ENCODE assay signal across 8 mouse cellular contexts in genomic region chr9:65605471-65606136, GRCm38 (mm10). TPM values are rescaled to one million over a fixed set of nuclear protein-coding genes. Genes with fewer than 3 reads are reported as not detected.
DNase-seq lines count a peak whose midpoint lies in the region; ATAC-seq and TF ChIP-seq lines count a peak whose summit lies in the region.

No protein-coding gene starts in this region.

- peak; percentile 49 for TF ChIP-seq CTCF in lung, adult 2 months (IDR thresholded peaks at IDR 0.05; ENCODE audit: insufficient read depth, low read length)

- H3K9me3 ChIP-seq in heart, embryonic 16.5 days (replicated peaks; ENCODE audit: control insufficient read depth, low read length) = no peaks in the 10 kb centered on the region

- ATAC-seq in erythroid progenitor cell, adult 5-6 weeks (replicated peaks; ENCODE audit: low FRiP score, poor library complexity, severe bottlenecking) = peak; percentile 73
- peak; percentile 73 for ATAC-seq in heart, embryonic 16.5 days (replicated peaks; ENCODE audit: extremely low read depth, insufficient read depth, low FRiP score)
- 0 out of 2 replicates have a peak, but pooled peaks have one; percentile 16 for ATAC-seq in neutrophil, adult 5-6 weeks (ENCODE audit: extremely low read depth, insufficient number of reproducible peaks, low FRiP score, poor library complexity, severe bottlenecking)

- H3K27ac ChIP-seq in heart, embryonic 16.5 days (ENCODE audit: low read length) = no peak overlapping the region

- peaks cover 9% of the 10 kb centered on the region; the same call in 1 of the 2 replicates for H3K4me1 ChIP-seq in heart, embryonic 16.5 days (ENCODE audit: control insufficient read depth, insufficient read depth, low read length)
- H3K4me1 ChIP-seq in lung, adult 2 months (ENCODE audit: control insufficient read depth, insufficient read depth, low read length) = peaks cover 2% of the 10 kb centered on the region

- H3K4me2 ChIP-seq in heart, embryonic 16.5 days (ENCODE audit: low read depth, low read length) = peak overlapping the region; percentile 55

- H3K36me3 ChIP-seq in heart, embryonic 16.5 days (ENCODE audit: control insufficient read depth, insufficient read depth) = no peaks in the 10 kb centered on the region

- no peak for TF ChIP-seq POLR2A in lung, adult 2 months (IDR thresholded peaks at IDR 0.05; ENCODE audit: borderline replicate concordance, extremely low read depth, low read depth, low read length)

- H3K9ac ChIP-seq in heart, embryonic 16.5 days (ENCODE audit: low read length) = no peak overlapping the region

- no peaks in the 10 kb centered on the region for H3K27me3 ChIP-seq in heart, embryonic 16.5 days (ENCODE audit: control insufficient read depth, insufficient read depth, low read length)

- 9% methylated on average over 9 of the region's 9 CpGs for WGBS in heart, embryonic 16.5 days
- 8% methylated on average over 9 of the region's 9 CpGs for WGBS in lung, adult 2 months

- H3K4me3 ChIP-seq in heart, embryonic 16.5 days (ENCODE audit: low read length) = peak overlapping the region; percentile 30; the same call in 1 of the 2 replicates
- no peak overlapping the region for H3K4me3 ChIP-seq in lung, adult 2 months (replicated peaks; ENCODE audit: extremely low read depth, low read depth, low read length)

- DNase-seq in MEL-GATA-1-ER (ENCODE audit: extremely low read depth, low read depth) = peak; percentile 60
- peak; percentile 63 for DNase-seq in c-Kit-negative CD71-positive TER-119-positive erythroid progenitor cells, embryonic 14.5 days (ENCODE audit: low read depth, low spot score)
- DNase-seq in kidney, postnatal 14 days = peak; percentile 80
- DNase-seq in lung, adult 2 months = peak; percentile 56
- peak; percentile 57 to 77 for DNase-seq in urinary bladder, postnatal 4 days (ENCODE audit: low spot score in 2 of 2)

RNA-seq across cellular contexts. Expression of gene Pif1, which starts 18.6 kb away (rescaled TPM):
- total RNA-seq in erythroid progenitor cell, adult 5-6 weeks (2015; ENCODE audit: low replicate concordance) = 75.0 and 77.1 TPM in 2 replicates
- 68.7 and 94.9 TPM in 2 replicates for total RNA-seq in erythroid progenitor cell, adult 5-6 weeks (2017; ENCODE audit: low replicate concordance)
- 11.9 and 13.9 TPM in 2 replicates for polyA plus RNA-seq in heart, embryonic 16.5 days (2015; fragmentation: Nextera tagmentation; extraction: Ambion mirVana)
- 0.36 and 1.0 TPM in 2 replicates for polyA plus RNA-seq in lung, adult 2 months (2012; rRNA removed)
- not detected in 2 replicates for total RNA-seq in neutrophil, adult 5-6 weeks (2017)

RNA-seq across cellular contexts. Expression of gene Rbpms2, which starts 23.8 kb away (rescaled TPM):
- total RNA-seq in erythroid progenitor cell, adult 5-6 weeks (2015; ENCODE audit: low replicate concordance) = 9.6 TPM in 1 of 2 replicates, not detected in the other
- not detected in 2 replicates for total RNA-seq in erythroid progenitor cell, adult 5-6 weeks (2017; ENCODE audit: low replicate concordance)
- polyA plus RNA-seq in heart, embryonic 16.5 days (2015; fragmentation: Nextera tagmentation; extraction: Ambion mirVana) = 105 and 108 TPM in 2 replicates
- 16.0 and 18.4 TPM in 2 replicates for polyA plus RNA-seq in lung, adult 2 months (2012; rRNA removed)
- total RNA-seq in neutrophil, adult 5-6 weeks (2017) = 2.1 and 3.3 TPM in 2 replicates

RNA-seq across cellular contexts. Expression of gene Plekho2, which starts 25.8 kb away (rescaled TPM):
- 32.3 and 42.2 TPM in 2 replicates for total RNA-seq in erythroid progenitor cell, adult 5-6 weeks (2015; ENCODE audit: low replicate concordance)
- 48.6 and 54.6 TPM in 2 replicates for total RNA-seq in erythroid progenitor cell, adult 5-6 weeks (2017; ENCODE audit: low replicate concordance)
- polyA plus RNA-seq in heart, embryonic 16.5 days (2015; fragmentation: Nextera tagmentation; extraction: Ambion mirVana) = 11.0 and 12.0 TPM in 2 replicates
- polyA plus RNA-seq in lung, adult 2 months (2012; rRNA removed) = 31.6 and 36.7 TPM in 2 replicates
- total RNA-seq in neutrophil, adult 5-6 weeks (2017) = 103 and 108 TPM in 2 replicates

Comparison
In these comparisons a context has a peak if more than half of its experiments do, and no peak if none do; other contexts are left out.
1. ATAC-seq: peak in every context shown above with its lines; median percentile 73 in erythroid progenitor cell, adult 5-6 weeks; 73 in heart, embryonic 16.5 days; 16 in neutrophil, adult 5-6 weeks.
2. RNA of gene Pif1, which starts 18.6 kb away (total RNA-seq): 68.7 to 94.9 TPM in erythroid progenitor cell, adult 5-6 weeks; not detected in neutrophil, adult 5-6 weeks; every median in the first group is over 10 times any median in the second.
3. Peak in every context shown above with its lines, with median percentiles within 50 percentile points of each other: DNase-seq.